Mouse (Mus musculus): Measurements from ENCODE around the gene Srxn1. TPM values are rescaled to one million over a fixed set of nuclear protein-coding genes. Genes with fewer than 3 reads are reported as not detected.
"Not testable (repeated sequence)": the region's sequence is repeated elsewhere in the genome, so short reads cannot be mapped to it uniquely, and the experiment has no call there.

The Srxn1 gene
- polyA plus RNA-seq (2015; fragmentation: Nextera tagmentation; extraction: Ambion mirVana) = 11.1 and 11.6 TPM in 2 replicates

- no peaks in the 10 kb centered on the region for H3K9me3 ChIP-seq (replicated peaks)
- peaks cover 29% of the 10 kb centered on the region; the same call in 1 of the 2 replicates for H3K36me3 ChIP-seq (replicated peaks)
- H3K4me1 ChIP-seq (replicated peaks) = peaks cover 23% of the 10 kb centered on the region
- peak within 1 kb of the TSS; percentile 73 for H3K4me3 ChIP-seq (replicated peaks)
- peak within 1 kb of the TSS; percentile 92 for H3K27ac ChIP-seq (replicated peaks)
- 1% methylated on average over 84 of the region's 84 CpGs for WGBS (ENCODE audit: insufficient replicate concordance)
- peak within 1 kb of the TSS; percentile 90 for H3K9ac ChIP-seq
- peaks cover 30% of the 10 kb centered on the region for H3K27me3 ChIP-seq
- peak; percentile 97 for ATAC-seq (ENCODE audit: insufficient read depth)
- H3K4me2 ChIP-seq = peak within 1 kb of the TSS; percentile 90
These were observed at the start of gene Srxn1 for GRCm38 (mm10) chr2:152105318-152106224. TSS of gene Srxn1 (plus strand) at chr2:152105516.

DNA sequence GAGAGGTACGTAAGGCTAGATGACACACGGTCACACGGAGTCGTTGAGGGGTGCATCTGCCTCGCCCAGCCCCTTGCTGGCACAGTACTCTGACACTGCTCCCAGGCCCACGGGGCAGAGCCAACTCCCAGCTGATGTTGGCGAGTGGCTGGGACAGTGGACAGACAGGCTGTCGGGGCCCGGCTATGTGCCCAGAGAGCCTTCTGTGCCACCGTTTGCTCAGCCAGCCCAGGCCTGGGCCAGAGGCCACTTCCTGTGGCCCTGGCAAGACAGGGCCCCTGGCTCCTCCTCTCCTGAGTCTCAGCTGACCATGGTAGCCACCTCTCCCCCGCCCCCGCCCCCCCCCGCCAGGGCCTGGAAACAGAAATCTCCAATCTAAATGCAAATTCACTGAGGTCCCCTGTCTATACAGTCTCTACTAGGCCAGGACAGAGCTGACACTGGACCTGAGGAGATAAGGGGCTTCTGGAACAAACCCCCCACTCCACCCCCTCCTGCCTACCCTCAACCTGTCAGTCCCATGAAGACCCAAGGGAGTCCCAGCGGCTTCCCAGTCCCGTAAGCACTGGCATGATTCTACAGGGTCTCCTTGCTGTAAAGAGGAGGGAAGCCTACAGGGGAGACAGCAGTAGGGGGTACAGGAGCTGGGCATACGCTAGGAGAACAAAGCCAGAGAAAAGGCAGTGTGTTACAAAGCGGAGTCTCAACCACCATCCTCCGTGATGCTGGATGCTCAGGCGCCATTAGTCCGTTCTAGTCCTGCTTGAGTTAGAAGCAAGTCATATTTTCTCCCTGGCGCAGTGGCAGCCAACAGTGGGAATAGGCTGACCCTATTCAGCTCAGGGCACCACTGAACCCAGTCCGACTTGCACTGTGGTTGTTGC is 48.7 kb upstream of the Srxn1 start:
- 58% methylated on average over 22 of the region's 22 CpGs for WGBS (ENCODE audit: insufficient replicate concordance)
- Histone ChIP-seq H3K9me3 (replicated peaks) (no peaks in the 10 kb centered on the region), H3K27me3 (peaks cover 57% of the 10 kb centered on the region), H3K4me1 (replicated peaks) (no peaks in the 10 kb centered on the region), H3K36me3 (replicated peaks) (no peaks in the 10 kb centered on the region), H3K4me2 (no peak overlapping the region), H3K27ac (replicated peaks) (no peak overlapping the region), H3K4me3 (replicated peaks) (no peak overlapping the region), H3K9ac (no peak overlapping the region)
- no peak for ATAC-seq (ENCODE audit: insufficient read depth)

DNA sequence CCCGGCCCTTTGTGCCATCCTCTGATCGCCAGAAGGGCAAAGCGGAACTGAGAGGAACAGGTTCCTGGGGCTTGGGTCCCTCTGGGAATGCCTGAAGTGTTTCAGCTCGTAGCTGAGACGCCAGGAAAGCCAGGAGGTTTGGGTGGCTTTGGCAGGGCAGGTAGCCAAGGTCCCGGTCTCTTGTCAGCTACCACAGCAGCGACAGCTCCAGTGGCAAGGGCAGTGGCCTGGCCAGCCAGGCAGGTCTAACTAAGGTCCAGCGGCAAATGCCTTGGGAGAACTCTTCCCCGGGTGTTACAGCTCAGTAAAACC is 48.1 kb upstream of the Srxn1 start:
- ATAC-seq (ENCODE audit: insufficient read depth) = no peak
- H3K9ac ChIP-seq = no peak overlapping the region
- H3K4me3 ChIP-seq (replicated peaks) = no peak overlapping the region
- H3K36me3 ChIP-seq (replicated peaks) = no peaks in the 10 kb centered on the region
- no peak overlapping the region for H3K27ac ChIP-seq (replicated peaks)
- H3K27me3 ChIP-seq = peaks cover 51% of the 10 kb centered on the region
- no peak overlapping the region for H3K4me2 ChIP-seq
- 59% methylated on average over 9 of the region's 9 CpGs for whole genome bisulfite sequencing (ENCODE audit: insufficient replicate concordance)
- H3K9me3 ChIP-seq (replicated peaks) = no peaks in the 10 kb centered on the region
- H3K4me1 ChIP-seq (replicated peaks) = no peaks in the 10 kb centered on the region

GRCm38 (mm10) chr2:152062817-152063216 is 42.5 kb upstream of the Srxn1 start:
- H3K36me3 ChIP-seq (replicated peaks); ATAC-seq (ENCODE audit: insufficient read depth); H3K9ac ChIP-seq; H3K4me1 ChIP-seq (replicated peaks); H3K4me2 ChIP-seq; H3K27ac ChIP-seq (replicated peaks); H3K4me3 ChIP-seq (replicated peaks); H3K27me3 ChIP-seq; H3K9me3 ChIP-seq (replicated peaks): not testable (repeated sequence)
- WGBS (ENCODE audit: insufficient replicate concordance) = 48% methylated on average over 3 of the region's 3 CpGs

DNA sequence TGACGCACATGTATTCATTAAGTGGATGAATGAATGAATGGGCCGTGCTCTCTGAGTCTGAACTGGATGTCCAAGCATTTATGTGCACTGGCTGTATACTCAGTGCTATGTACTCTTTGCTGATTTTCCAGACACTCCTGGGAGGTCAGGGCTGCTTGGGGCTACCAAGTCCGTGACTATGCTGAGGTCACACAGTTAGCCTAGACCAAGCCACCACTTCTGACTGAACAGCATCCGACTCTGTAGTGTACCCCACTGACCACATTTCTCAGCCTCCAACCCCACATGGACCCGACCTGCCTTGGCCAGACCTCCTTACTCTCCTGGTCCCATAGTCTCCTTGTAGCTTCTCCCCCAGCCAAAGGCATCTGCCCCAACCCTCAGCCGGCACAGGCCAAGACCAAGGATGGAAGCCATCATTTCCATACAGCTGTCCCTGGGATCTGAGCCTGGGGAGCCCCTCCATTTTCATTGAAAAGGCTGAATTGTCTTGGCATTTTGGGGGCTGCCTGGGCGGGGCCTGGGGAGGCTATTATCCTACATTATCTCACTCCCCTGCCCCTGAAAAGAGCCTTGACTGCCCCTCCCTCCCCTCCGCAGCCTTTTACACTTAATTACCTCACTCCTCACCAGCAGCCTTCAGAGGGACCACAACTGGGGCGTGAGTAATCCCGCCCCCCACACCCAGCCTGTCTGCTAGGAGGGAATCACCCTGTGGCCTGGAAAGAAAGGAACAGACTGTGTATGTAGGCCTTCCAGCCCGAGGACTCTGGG is 36.5 kb upstream of the Srxn1 start:
- H3K36me3 ChIP-seq (replicated peaks) = no peaks in the 10 kb centered on the region
- no peaks in the 10 kb centered on the region for H3K4me1 ChIP-seq (replicated peaks)
- WGBS (ENCODE audit: insufficient replicate concordance) = 38% methylated on average over 11 of the region's 11 CpGs
- H3K4me2 ChIP-seq = no peak overlapping the region
- H3K27me3 ChIP-seq = peaks cover 18% of the 10 kb centered on the region; the same call in 1 of the 2 replicates
- no peak for ATAC-seq (ENCODE audit: insufficient read depth)
- H3K4me3 ChIP-seq (replicated peaks) = no peak overlapping the region
- no peak overlapping the region for H3K9ac ChIP-seq
- H3K9me3 ChIP-seq (replicated peaks) = no peaks in the 10 kb centered on the region
- H3K27ac ChIP-seq (replicated peaks) = no peak overlapping the region

- ATAC-seq (ENCODE audit: insufficient read depth) = no peak
- Histone ChIP-seq H3K36me3 (replicated peaks) (no peaks in the 10 kb centered on the region), H3K4me3 (replicated peaks) (no peak overlapping the region), H3K27me3 (peaks cover 23% of the 10 kb centered on the region; the same call in 1 of the 2 replicates), H3K9me3 (replicated peaks) (no peaks in the 10 kb centered on the region), H3K27ac (replicated peaks) (no peak overlapping the region), H3K4me2 (no peak overlapping the region), H3K9ac (no peak overlapping the region), H3K4me1 (replicated peaks) (no peaks in the 10 kb centered on the region)
- WGBS (ENCODE audit: insufficient replicate concordance) = 53% methylated on average over 9 of the region's 9 CpGs
These were observed 35.9 kb upstream of the Srxn1 start for GRCm38 (mm10) chr2:152069434-152069786.

- Histone ChIP-seq H3K27ac (replicated peaks) (no peak overlapping the region), H3K4me1 (replicated peaks) (no peaks in the 10 kb centered on the region), H3K27me3 (peaks cover 28% of the 10 kb centered on the region; the same call in 1 of the 2 replicates), H3K9ac (no peak overlapping the region), H3K9me3 (replicated peaks) (no peaks in the 10 kb centered on the region), H3K36me3 (replicated peaks) (no peaks in the 10 kb centered on the region), H3K4me2 (no peak overlapping the region), H3K4me3 (replicated peaks) (no peak overlapping the region)
- no peak for ATAC-seq (ENCODE audit: insufficient read depth)
- 52% methylated on average over 2 of the region's 2 CpGs for WGBS (ENCODE audit: insufficient replicate concordance)
These were observed 35.4 kb upstream of the Srxn1 start for GRCm38 (mm10) chr2:152069941-152070340.

DNA sequence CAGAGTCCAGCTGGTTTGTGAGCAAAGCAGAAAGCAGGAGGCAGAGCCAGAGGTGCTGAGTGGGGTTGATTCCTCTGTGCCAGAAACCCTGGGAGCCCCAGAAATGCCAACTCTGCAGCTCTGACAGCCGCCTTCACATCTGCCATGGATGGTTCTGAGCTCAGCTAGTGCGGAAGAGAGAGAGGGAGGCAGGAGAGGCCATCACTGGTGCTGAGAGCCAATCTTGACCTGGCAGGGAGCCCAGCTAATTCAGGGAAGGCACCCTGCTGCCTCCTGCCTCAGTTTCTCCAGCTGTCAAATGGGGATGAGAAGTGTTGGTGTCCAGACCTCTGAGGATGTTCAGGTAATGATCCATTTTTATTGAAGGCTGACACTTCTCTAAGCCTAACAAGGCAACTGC is 30.8 kb upstream of the Srxn1 start:
- ATAC-seq (ENCODE audit: insufficient read depth) = no peak
- Histone ChIP-seq H3K4me3 (replicated peaks) (no peak overlapping the region), H3K27me3 (peaks cover 60% of the 10 kb centered on the region)

GRCm38 (mm10) chr2:152075294-152075889 is 29.9 kb upstream of the Srxn1 start:
- Histone ChIP-seq H3K9ac (no peak overlapping the region), H3K27ac (replicated peaks) (no peak overlapping the region), H3K27me3 (peaks cover 68% of the 10 kb centered on the region), H3K4me2 (no peak overlapping the region), H3K4me3 (replicated peaks) (no peak overlapping the region), H3K9me3 (replicated peaks) (no peaks in the 10 kb centered on the region), H3K4me1 (replicated peaks) (no peaks in the 10 kb centered on the region), H3K36me3 (replicated peaks) (no peaks in the 10 kb centered on the region)
- no peak for ATAC-seq (ENCODE audit: insufficient read depth)
- WGBS (ENCODE audit: insufficient replicate concordance) = 29% methylated on average over 9 of the region's 9 CpGs

More for the DNA sequence above, 30.8 kb upstream of the Srxn1 start:
- H3K4me2 ChIP-seq = no peak overlapping the region
- H3K4me1 ChIP-seq (replicated peaks) = no peaks in the 10 kb centered on the region
- H3K27ac ChIP-seq (replicated peaks) = no peak overlapping the region
- no peak overlapping the region for H3K9ac ChIP-seq
- 72% methylated on average over 2 of the region's 2 CpGs for WGBS (ENCODE audit: insufficient replicate concordance)
- no peaks in the 10 kb centered on the region for H3K9me3 ChIP-seq (replicated peaks)
- H3K36me3 ChIP-seq (replicated peaks) = no peaks in the 10 kb centered on the region

GRCm38 (mm10) chr2:152077337-152077736 is 28.0 kb upstream of the Srxn1 start:
- 41% methylated on average over 3 of the region's 3 CpGs for WGBS (ENCODE audit: insufficient replicate concordance)
- ATAC-seq (ENCODE audit: insufficient read depth) = no peak
- peaks cover 82% of the 10 kb centered on the region for H3K27me3 ChIP-seq

More at GRCm38 (mm10) chr2:152077337-152077736, 28.0 kb upstream of the Srxn1 start:
- Histone ChIP-seq H3K9me3 (replicated peaks) (no peaks in the 10 kb centered on the region), H3K4me3 (replicated peaks) (no peak overlapping the region), H3K4me1 (replicated peaks) (peaks cover 5% of the 10 kb centered on the region), H3K27ac (replicated peaks) (no peak overlapping the region), H3K4me2 (no peak overlapping the region), H3K9ac (no peak overlapping the region), H3K36me3 (replicated peaks) (no peaks in the 10 kb centered on the region)
